Comparison of ENCODE assay signal across 19 mouse cellular contexts in genomic region chr17:6162761-6163160, GRCm38 (mm10). TPM values are rescaled to one million over a fixed set of nuclear protein-coding genes. Genes with fewer than 3 reads are reported as not detected.
DNase-seq lines count a peak whose midpoint lies in the region; ATAC-seq lines count a peak whose summit lies in the region.
"Had no signal": no experiment of that assay in that cellular context is flagged by ENCODE, and none has a peak within 500 bp of the region (broad histone marks: within the 10 kb centered on the region; RNA-seq: fewer than 3 reads in every experiment).

No protein-coding gene starts in this region.

- H3K9ac ChIP-seq in midbrain, embryonic 11.5 days (ENCODE audit: low read length): no peak overlapping the region
- H3K9ac ChIP-seq: embryonic facial prominence, embryonic 15.5 days; hindbrain, embryonic 15.5 days; kidney, embryonic 15.5 days; liver, embryonic 13.5 days had no signal

- WGBS in midbrain, embryonic 11.5 days: 100% methylated on average over 1 of the region's 1 CpGs

- peak; percentile 13 for DNase-seq in gastrocnemius, postnatal 25 days
- DNase-seq in gastrocnemius, adult 8-10 months (ENCODE audit: low spot score in 2 of 2): no peak
- DNase-seq in ovary, postnatal 36 days (ENCODE audit: low spot score): peak; percentile 13
- DNase-seq in ovary, postnatal 14 days (ENCODE audit: low spot score): no peak
- peak; percentile 37 to 39 for DNase-seq in cerebellum, postnatal 10 days
- DNase-seq in midbrain, embryonic 11.5 days (ENCODE audit: low spot score, missing footprints): no peak
- DNase-seq in urinary bladder, postnatal 4 days (ENCODE audit: low spot score in 2 of 2): no peak
- DNase-seq: gastrocnemius, postnatal 10 days; liver, embryonic 13.5 days; spleen, adult 18-20 months; thymus, adult 2 months had no signal

- no peak overlapping the region for H3K4me3 ChIP-seq in midbrain, embryonic 11.5 days (ENCODE audit: low read depth, low read length)
- H3K4me3 ChIP-seq: embryonic facial prominence, embryonic 15.5 days; forebrain, embryonic 10.5 days; hindbrain, embryonic 15.5 days; kidney, embryonic 15.5 days; layer of hippocampus, adult 2 months; left cerebral cortex, adult 2 months; liver, embryonic 13.5 days had no signal

- no peaks in the 10 kb centered on the region for H3K9me3 ChIP-seq in midbrain, embryonic 11.5 days (ENCODE audit: control insufficient read depth, low read length)
- H3K9me3 ChIP-seq: embryonic facial prominence, embryonic 15.5 days; forebrain, embryonic 10.5 days; hindbrain, embryonic 15.5 days; kidney, embryonic 15.5 days; liver, embryonic 13.5 days had no signal

- no peak overlapping the region for H3K27ac ChIP-seq in midbrain, embryonic 11.5 days (ENCODE audit: low read depth, low read length)
- H3K27ac ChIP-seq: embryonic facial prominence, embryonic 15.5 days; forebrain, embryonic 10.5 days; hindbrain, embryonic 15.5 days; kidney, embryonic 15.5 days; liver, embryonic 13.5 days had no signal

- no peaks in the 10 kb centered on the region for H3K4me1 ChIP-seq in midbrain, embryonic 11.5 days (ENCODE audit: control insufficient read depth, insufficient read depth, low read length)
- H3K4me1 ChIP-seq: embryonic facial prominence, embryonic 15.5 days; forebrain, embryonic 10.5 days; liver, embryonic 13.5 days had no signal

- no peaks in the 10 kb centered on the region for H3K36me3 ChIP-seq in midbrain, embryonic 11.5 days (ENCODE audit: control insufficient read depth, insufficient read depth, low read length)
- H3K36me3 ChIP-seq: embryonic facial prominence, embryonic 15.5 days; forebrain, embryonic 10.5 days; hindbrain, embryonic 15.5 days; kidney, embryonic 15.5 days; liver, embryonic 13.5 days had no signal

- H3K4me2 ChIP-seq in midbrain, embryonic 11.5 days: no peak overlapping the region
- H3K4me2 ChIP-seq: embryonic facial prominence, embryonic 15.5 days; hindbrain, embryonic 15.5 days; kidney, embryonic 15.5 days; liver, embryonic 13.5 days had no signal

- no peaks in the 10 kb centered on the region for H3K27me3 ChIP-seq in midbrain, embryonic 11.5 days (ENCODE audit: control insufficient read depth, insufficient read depth, low read length)
- H3K27me3 ChIP-seq: embryonic facial prominence, embryonic 15.5 days; hindbrain, embryonic 15.5 days; kidney, embryonic 15.5 days; liver, embryonic 13.5 days had no signal

- no peak for ATAC-seq in midbrain, embryonic 11.5 days (ENCODE audit: low FRiP score)
- ATAC-seq: intestine, embryonic 16.5 days; midbrain, embryonic 16.5 days had no signal

RNA-seq across cellular contexts. Expression of gene Tulp4, which starts 56.5 kb away (rescaled TPM):
- 100 to 1,000 TPM in 1 of 2 experiments, 10 to 100 TPM in 1; 95.2 to 117 TPM for total RNA-seq in gastrocnemius, postnatal 25 days (2021)
- total RNA-seq in gastrocnemius, adult 8-10 months (2022): 100 to 1,000 TPM; 123 to 180 (median 146) TPM
- polyA plus RNA-seq in midbrain, embryonic 11.5 days (2014; fragmentation: Nextera tagmentation; extraction: Ambion mirVana): 97.4 and 104 TPM in 2 replicates

Comparison
In these comparisons a context has a peak if more than half of its experiments do, and no peak if none do; other contexts are left out.
1. DNase-seq: peak in gastrocnemius, postnatal 25 days (single experiment), ovary, postnatal 36 days (single experiment) and cerebellum, postnatal 10 days (2 of 2); none in gastrocnemius, adult 8-10 months (0 of 2), ovary, postnatal 14 days (single experiment), midbrain, embryonic 11.5 days (single experiment) and urinary bladder, postnatal 4 days (0 of 2).